Mouse (Mus musculus) liver, postnatal 0 days (tissue): ENCODE measurements at regions not wholly inside any gene's neighbourhood (a gene's known extent, or its start where the extent isn't known, plus 50 kb on each side); places are given as distances from the start of the nearest gene placed in this dataset.

ENCODE experiments used
- CTCF ChIP-seq: sonication (generic); IDR thresholded peaks from 2 replicates; pipeline ENCODE4 v1.5.1; 2016; ENCODE audit warnings: antibody characterized with exemption, low read depth
- EP300 ChIP-seq: IDR thresholded peaks from 2 replicates; pipeline ENCODE4 v1.6.1; 2016; ENCODE audit warnings: antibody characterized with exemption, low read depth, mild to moderate bottlenecking

DNA sequence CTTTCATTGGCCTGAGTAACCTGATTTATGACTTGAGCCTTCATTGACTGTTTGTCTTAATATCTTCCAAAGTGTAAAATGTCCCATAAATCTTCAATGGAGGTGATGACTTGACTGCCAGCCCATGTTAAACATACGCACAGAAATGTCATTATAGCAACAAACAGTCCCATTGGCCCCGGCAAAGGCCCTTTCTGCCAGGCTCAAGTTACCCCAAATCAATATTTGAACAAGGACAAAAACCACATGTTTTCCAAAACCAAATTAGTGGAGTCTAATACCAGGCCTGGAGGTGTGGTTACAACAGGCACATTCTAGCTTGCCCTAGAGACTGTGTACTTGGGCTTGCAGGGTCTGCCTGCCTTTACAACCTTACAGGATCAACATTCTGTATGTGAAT is 68.2 kb upstream of the Fggy start:
- TF ChIP-seq CTCF (no peak), EP300 (no peak)
